Mouse (Mus musculus) embryo, embryonic 11.5 days (tissue): Measurements from ENCODE around the gene Dohh.
A peak's percentile ranks its signal among the peaks of the same experiment; 100 is the strongest.

Experiments
- DNase-seq: peaks from one replicate; pipeline ENCODE4 v3.0.0-alpha.2; 2012; ENCODE audit warnings: low read depth, low spot score

Dohh gene

GRCm38 (mm10) chr10:81429605-81430061 is 45.4 kb downstream of the Dohh start:
- no peak for DNase-seq

GRCm38 (mm10) chr10:81430141-81430830 is 46.1 kb downstream of the Dohh start:
- DNase-seq, result no peak

DNA sequence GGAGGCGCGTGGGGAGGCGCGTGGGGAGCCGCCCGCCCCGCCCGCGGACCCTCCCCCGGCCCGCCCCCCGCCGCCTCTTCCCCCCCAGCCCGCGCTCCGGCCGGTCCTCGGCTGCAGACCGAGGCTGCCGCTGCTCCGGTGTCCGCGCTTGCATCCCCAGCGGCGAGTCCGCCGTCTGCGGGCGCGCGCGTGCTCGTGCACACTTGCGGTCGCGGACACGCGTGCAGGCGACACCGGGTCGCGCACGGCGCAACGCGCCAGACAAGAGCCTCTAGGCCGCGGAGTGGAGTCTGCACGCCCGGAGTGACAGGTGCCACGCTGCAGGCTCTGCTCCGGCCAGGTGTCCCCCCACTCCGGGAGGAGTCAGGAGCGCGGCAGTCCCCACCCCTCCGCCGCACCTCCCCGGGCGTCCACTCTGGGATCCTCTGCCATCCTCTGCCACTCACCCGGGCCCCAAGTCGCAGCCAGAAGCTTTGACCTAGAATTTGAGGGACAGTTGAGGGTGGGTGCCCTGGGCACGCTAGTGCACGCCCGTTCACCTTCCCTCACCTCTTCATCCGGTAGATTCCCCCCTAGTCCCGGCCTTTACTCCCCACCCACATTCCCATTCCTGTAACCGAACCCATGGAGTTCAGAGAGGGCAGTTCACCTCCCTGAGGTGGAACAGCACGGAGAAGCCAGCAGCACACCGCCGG is 46.8 kb downstream of the Dohh start:
- DNase-seq, result no peak

- no peak for DNase-seq
Measured at GRCm38 (mm10) chr10:81431526-81432168, 47.4 kb downstream of the Dohh start.

GRCm38 (mm10) chr10:81432169-81432867 is 48.1 kb downstream of the Dohh start:
- no peak for DNase-seq

- DNase-seq, result peak; percentile 79
Measured at GRCm38 (mm10) chr10:81432868-81433262, 48.6 kb downstream of the Dohh start.

DNA sequence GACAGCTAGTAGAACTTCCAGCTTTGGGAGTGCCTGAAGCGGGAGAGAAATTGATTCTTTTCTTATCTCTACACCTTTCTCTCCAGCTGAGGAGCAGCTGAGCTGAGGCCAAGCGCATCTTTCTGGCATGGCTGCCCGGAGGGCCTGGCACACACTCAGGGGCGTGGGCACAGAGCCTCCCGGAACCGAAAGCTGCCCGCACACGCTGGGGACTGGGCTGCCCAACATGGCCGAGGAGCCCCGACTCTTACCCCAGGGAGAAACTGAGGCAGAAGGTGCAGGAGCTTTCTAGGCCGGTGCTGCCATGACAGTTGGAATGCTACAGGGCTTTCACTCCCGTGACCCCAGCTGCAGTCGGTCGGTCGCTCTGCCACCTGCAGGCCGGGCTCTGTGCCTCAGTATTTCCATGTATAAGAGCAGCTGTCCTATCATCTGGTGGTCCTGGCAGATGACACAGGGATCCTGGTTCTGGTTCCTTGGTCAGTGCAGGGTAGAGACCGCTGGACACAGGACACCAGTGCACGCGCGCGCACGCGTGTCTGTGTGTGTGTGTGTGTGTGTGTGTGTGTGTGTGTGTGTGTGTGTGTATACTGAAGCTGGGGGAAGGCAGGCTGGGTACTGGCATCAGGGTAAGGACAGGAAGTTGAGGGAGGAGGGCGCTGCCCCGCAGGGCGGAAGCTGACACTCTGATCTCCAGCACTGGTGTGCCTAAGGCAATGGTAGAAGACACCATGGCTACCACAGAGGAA is 49.5 kb downstream of the Dohh start:
- no peak for DNase-seq

DNA sequence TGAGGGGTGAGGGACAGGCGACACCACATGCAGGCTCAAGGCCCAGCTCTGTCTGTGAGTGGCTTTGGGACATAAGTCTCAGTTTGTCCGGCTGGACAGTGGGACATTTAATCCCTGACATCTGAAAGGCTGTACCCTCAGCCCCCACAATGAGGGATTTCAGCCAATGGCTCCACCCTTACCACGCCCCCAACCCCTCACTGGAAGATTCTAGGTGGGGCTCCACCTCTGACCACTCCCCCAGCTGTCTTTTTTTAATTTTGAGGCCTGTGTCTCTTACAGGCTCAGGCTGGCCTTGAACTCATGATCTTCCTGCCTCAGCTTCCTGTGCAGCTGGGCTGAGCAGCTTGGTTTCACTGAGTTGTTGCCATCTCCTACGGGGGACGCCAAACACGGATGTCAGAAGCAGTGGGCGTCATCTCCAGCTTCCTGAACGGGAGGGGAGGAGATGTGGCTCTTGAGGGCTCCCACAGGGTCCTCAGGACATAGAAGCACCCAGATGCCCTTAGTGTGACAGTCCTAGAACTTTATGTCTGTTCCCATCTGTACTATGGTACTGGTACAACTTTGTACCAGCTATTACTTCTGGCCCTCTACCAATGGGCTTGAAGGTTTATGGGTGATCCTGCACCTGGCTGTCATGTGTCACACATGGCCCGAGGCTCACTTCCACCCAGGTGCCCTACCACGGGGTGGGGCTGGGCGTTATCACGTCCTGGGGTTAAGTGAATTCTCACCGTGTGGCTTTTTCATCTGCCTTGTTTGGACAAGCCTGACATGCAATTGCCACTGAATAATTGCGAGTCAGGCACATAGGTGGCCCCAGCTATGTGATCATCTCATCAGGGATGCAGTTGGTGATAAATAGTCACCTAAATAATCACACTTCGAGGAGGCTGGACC is 50.4 kb downstream of the Dohh start:
- no peak for DNase-seq

DNA sequence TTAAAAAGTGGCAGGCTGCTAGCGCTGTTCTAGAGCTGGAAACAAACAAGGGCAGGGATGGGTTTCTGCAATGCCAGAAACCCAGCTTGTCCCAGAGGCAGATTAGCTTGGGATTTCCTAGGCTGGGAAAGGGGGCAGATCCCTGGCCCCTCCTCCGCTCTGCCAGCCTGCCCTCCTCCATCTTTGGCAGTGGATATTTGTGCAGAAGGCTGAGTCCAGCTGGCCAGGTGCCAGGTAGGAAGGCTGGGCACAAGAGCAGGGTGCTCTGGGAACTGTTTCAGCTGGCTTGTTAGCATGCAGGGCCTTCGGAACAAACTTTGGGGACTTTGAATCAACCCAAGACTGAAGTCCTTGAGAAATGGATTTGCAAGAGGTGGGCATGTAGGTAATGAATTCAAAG is 51.2 kb downstream of the Dohh start:
- DNase-seq, result no peak
